Mouse (Mus musculus): ENCODE data around the gene Frs2. TPM values are rescaled to one million over a fixed set of nuclear protein-coding genes. Genes with fewer than 3 reads are reported as not detected.

The Frs2 gene
- total and polyA plus RNA-seq, 2 experiments = 7.4 to 11.1 TPM

DNA sequence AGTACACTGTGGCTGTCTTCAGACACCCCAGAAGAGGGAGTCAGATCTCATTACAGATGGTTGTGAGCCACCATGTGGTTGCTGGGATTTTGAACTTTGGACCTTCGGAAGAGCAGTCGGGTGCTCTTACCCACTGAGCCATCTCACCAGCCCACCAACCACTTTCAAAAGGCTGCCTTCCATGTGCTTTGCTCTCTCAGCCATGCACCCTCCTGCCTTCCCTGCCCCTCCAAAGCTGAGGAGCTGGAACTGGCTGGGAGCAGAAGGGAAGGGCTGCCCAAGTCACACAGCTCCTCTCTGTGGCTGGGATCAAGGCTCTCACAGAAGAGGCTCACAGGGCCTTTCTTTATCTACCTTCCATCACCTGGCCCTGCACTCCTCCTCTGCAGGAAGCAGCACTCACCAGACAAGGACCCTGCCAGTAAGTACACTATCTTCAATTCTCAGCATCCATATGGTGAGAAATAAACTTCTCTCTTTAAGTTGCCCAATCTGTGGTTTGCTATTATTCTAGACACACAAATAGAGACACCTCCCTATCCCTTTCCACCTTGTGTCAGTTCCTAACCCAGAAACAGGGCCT lies 51.1 kb downstream of the Frs2 start:
- DNase-seq (ENCODE audit: extremely low read depth, low read depth, low spot score) = no peak
- TF ChIP-seq CTCF (IDR thresholded peaks at IDR 0.05; ENCODE audit: low read depth, low read length) = no peak
- TF ChIP-seq POLR2A (IDR thresholded peaks at IDR 0.05; ENCODE audit: extremely low read depth, insufficient read depth, low read length) = no peak
- peaks cover 8% of the 10 kb centered on the region; the same call in 1 of the 2 replicates for H3K79me2 ChIP-seq (ENCODE audit: control insufficient read depth, insufficient read depth, low read length)
- H3K27ac ChIP-seq (replicated peaks; ENCODE audit: insufficient read depth, low read depth, low read length) = no peak overlapping the region
- peaks cover 6% of the 10 kb centered on the region for H3K36me3 ChIP-seq (ENCODE audit: control insufficient read depth, insufficient read depth, low read length)
- no peak overlapping the region for H3K4me3 ChIP-seq (ENCODE audit: insufficient read depth, low read depth, low read length)
- 55% methylated on average over 2 of the region's 2 CpGs for WGBS
- H3K9ac ChIP-seq (ENCODE audit: low read depth, low read length) = no peak overlapping the region
- H3K4me1 ChIP-seq (ENCODE audit: control insufficient read depth, insufficient read depth, low read length) = no peaks in the 10 kb centered on the region
- no peaks in the 10 kb centered on the region for H3K27me3 ChIP-seq (ENCODE audit: control insufficient read depth, insufficient read depth, low read length)

DNA sequence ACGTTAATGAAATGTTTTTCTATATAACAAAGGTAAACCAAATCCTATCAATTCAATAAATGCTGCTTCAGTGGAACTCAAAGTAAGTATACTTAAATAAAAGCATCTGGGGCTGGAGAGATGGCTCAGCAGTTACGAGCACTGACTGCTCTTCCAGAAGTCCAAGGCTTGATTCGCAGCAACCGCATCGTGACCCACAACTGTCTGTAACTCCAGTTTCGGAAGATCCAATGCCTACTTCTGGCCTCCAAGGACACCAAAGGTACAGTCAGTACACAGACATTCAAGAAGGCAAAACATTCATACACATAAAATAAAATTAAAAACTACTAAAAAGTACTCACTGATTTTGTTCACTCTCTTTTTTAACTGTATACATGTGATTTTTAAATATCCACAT lies 52.2 kb downstream of the Frs2 start:
- WGBS = 89% methylated on average over 6 of the region's 6 CpGs
- Histone ChIP-seq H3K4me1 (ENCODE audit: control insufficient read depth, insufficient read depth, low read length) (no peaks in the 10 kb centered on the region), H3K27ac (replicated peaks; ENCODE audit: insufficient read depth, low read depth, low read length) (no peak overlapping the region), H3K79me2 (ENCODE audit: control insufficient read depth, insufficient read depth, low read length) (peaks cover 14% of the 10 kb centered on the region; the same call in 1 of the 2 replicates), H3K9ac (ENCODE audit: low read depth, low read length) (no peak overlapping the region), H3K4me3 (ENCODE audit: insufficient read depth, low read depth, low read length) (no peak overlapping the region), H3K36me3 (ENCODE audit: control insufficient read depth, insufficient read depth, low read length) (peaks cover 6% of the 10 kb centered on the region), H3K27me3 (ENCODE audit: control insufficient read depth, insufficient read depth, low read length) (no peaks in the 10 kb centered on the region)
- DNase-seq (ENCODE audit: extremely low read depth, low read depth, low spot score) = no peak
- no peak for TF ChIP-seq CTCF (IDR thresholded peaks at IDR 0.05; ENCODE audit: low read depth, low read length)
- no peak for TF ChIP-seq POLR2A (IDR thresholded peaks at IDR 0.05; ENCODE audit: extremely low read depth, insufficient read depth, low read length)

DNA sequence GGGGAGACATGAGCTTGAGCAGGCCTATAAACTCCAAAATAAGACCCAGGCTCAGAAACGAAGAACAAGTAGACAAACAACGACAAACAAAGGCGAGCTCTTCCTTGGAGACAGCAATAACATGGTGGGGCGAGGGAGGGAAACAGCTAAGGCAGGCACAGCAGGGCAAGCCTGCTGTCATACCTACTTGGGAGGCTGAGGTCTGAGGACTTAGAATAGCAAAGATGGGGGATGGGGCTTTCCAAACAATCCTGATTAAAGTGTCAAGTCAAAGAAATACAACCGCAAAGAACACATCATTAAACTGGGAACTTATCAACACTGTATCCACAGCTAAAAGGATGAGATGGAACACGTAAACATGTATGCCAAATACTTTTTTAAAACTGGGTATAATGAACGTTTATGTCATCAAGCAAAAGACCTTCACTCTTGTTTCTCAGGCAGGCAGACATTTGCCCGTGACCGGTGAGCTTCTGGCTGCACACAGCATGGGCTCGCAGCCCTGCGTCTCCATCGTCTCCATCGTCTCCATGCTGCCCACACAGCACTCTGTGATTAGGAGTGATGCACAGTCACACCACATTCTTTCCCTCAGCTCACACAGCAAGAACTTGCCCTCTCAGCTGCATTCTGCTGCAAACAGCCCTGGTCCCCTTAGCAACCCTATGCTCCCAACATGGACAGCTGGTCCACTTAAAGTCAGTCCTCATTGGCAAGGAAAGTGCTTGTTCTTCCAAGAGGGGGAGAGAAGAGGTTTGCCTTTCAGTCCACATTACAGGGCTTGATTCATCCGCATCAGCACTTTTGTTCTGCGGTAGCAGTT lies 53.6 kb downstream of the Frs2 start:
- no peaks in the 10 kb centered on the region for H3K4me1 ChIP-seq (ENCODE audit: control insufficient read depth, insufficient read depth, low read length)
- DNase-seq (ENCODE audit: extremely low read depth, low read depth, low spot score) = no peak
- no peak overlapping the region for H3K4me3 ChIP-seq (ENCODE audit: insufficient read depth, low read depth, low read length)
- WGBS = 73% methylated on average over 15 of the region's 15 CpGs
- no peak overlapping the region for H3K27ac ChIP-seq (replicated peaks; ENCODE audit: insufficient read depth, low read depth, low read length)
- H3K79me2 ChIP-seq (ENCODE audit: control insufficient read depth, insufficient read depth, low read length) = peaks cover 14% of the 10 kb centered on the region; the same call in 1 of the 2 replicates
- TF ChIP-seq POLR2A (IDR thresholded peaks at IDR 0.05; ENCODE audit: extremely low read depth, insufficient read depth, low read length) (no peak), CTCF (IDR thresholded peaks at IDR 0.05; ENCODE audit: low read depth, low read length) (no peak)
- no peaks in the 10 kb centered on the region for H3K27me3 ChIP-seq (ENCODE audit: control insufficient read depth, insufficient read depth, low read length)
- no peak overlapping the region for H3K9ac ChIP-seq (ENCODE audit: low read depth, low read length)
- H3K36me3 ChIP-seq (ENCODE audit: control insufficient read depth, insufficient read depth, low read length) = peaks cover 6% of the 10 kb centered on the region

DNA sequence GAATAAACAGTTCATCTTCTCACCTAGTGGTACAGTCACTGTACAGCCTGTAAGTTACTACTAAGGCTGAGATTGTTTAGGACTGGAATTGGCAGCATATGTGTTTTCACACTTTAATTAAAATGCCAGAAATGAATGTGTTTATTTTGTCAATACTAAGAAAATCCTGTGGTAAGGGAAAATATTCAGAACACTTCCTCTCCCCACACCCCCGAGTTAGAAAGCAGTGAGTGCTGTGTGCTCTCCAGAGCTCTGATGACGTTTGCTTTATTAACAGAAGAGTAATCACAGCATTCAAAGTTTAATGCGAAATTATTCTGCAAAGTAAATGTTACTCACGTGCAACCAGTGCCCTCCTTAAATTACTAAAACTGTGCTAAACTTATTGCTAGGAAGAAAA lies 58.7 kb downstream of the Frs2 start:
- H3K9ac ChIP-seq (ENCODE audit: low read depth, low read length) = no peak overlapping the region
- H3K4me1 ChIP-seq (ENCODE audit: control insufficient read depth, insufficient read depth, low read length) = no peaks in the 10 kb centered on the region
- no peak overlapping the region for H3K4me3 ChIP-seq (ENCODE audit: insufficient read depth, low read depth, low read length)
- H3K79me2 ChIP-seq (ENCODE audit: control insufficient read depth, insufficient read depth, low read length) = peaks cover 10% of the 10 kb centered on the region; the same call in 1 of the 2 replicates
- no peak overlapping the region for H3K27ac ChIP-seq (replicated peaks; ENCODE audit: insufficient read depth, low read depth, low read length)
- H3K27me3 ChIP-seq (ENCODE audit: control insufficient read depth, insufficient read depth, low read length) = no peaks in the 10 kb centered on the region
- H3K36me3 ChIP-seq (ENCODE audit: control insufficient read depth, insufficient read depth, low read length) = no peaks in the 10 kb centered on the region
- 39% methylated on average over 4 of the region's 4 CpGs for WGBS
- TF ChIP-seq CTCF (IDR thresholded peaks at IDR 0.05; ENCODE audit: low read depth, low read length) (no peak), POLR2A (IDR thresholded peaks at IDR 0.05; ENCODE audit: extremely low read depth, insufficient read depth, low read length) (no peak)
- no peak for DNase-seq (ENCODE audit: extremely low read depth, low read depth, low spot score)

DNA sequence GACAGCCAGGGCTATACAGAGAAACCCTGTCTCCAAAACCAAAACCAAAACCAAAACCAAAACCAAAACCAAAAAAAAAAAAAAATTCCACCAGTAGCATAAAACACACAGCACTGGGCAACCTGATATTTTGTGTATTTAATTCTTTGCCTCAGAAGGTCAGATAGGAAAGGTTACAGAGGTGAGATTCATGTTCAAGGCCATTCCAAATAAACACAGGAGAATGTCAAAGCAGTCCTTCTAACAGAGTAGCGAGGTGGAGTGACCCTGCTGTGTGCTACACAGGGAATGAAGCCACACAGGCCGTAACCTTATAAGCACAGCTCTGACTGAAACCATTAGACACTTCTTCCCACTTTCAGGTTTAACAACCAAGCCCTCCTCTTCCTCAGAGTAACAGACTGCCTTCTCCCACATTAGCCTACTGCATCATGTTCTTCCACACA lies 66.4 kb downstream of the Frs2 start:
- DNase-seq (ENCODE audit: extremely low read depth, low read depth, low spot score) = peak; percentile 93
- Histone ChIP-seq H3K4me1 (ENCODE audit: control insufficient read depth, insufficient read depth, low read length) (peaks cover 5% of the 10 kb centered on the region; the same call in 1 of the 2 replicates), H3K27me3 (ENCODE audit: control insufficient read depth, insufficient read depth, low read length) (no peaks in the 10 kb centered on the region), H3K4me3 (ENCODE audit: insufficient read depth, low read depth, low read length) (no peak overlapping the region), H3K36me3 (ENCODE audit: control insufficient read depth, insufficient read depth, low read length) (peaks cover 18% of the 10 kb centered on the region; the same call in 1 of the 2 replicates), H3K9ac (ENCODE audit: low read depth, low read length) (0 out of 2 replicates have a peak overlapping the region, but pooled peaks have one; percentile 23), H3K79me2 (ENCODE audit: control insufficient read depth, insufficient read depth, low read length) (peaks cover 6% of the 10 kb centered on the region; the same call in 1 of the 2 replicates), H3K27ac (replicated peaks; ENCODE audit: insufficient read depth, low read depth, low read length) (peak overlapping the region; percentile 54)
- TF ChIP-seq POLR2A (IDR thresholded peaks at IDR 0.05; ENCODE audit: extremely low read depth, insufficient read depth, low read length) (no peak), CTCF (IDR thresholded peaks at IDR 0.05; ENCODE audit: low read depth, low read length) (no peak)
- WGBS = 26% methylated on average over 2 of the region's 2 CpGs
